Mouse (Mus musculus) hindbrain, embryonic 10.5 days (tissue): ENCODE measurements around the gene Asb4. TPM values are rescaled to one million over a fixed set of nuclear protein-coding genes. Genes with fewer than 3 reads are reported as not detected.

Experiments
- DNase-seq: peaks from one replicate; pipeline ENCODE4 v3.0.0-alpha.2; 2017; ENCODE audit warnings: low spot score
- H3K27ac ChIP-seq: fragments of 300-500 bp; sonication (generic); 2 replicates; pipeline ENCODE4 v1.5.1; 2016; ENCODE audit warnings: mild to moderate bottlenecking, moderate library complexity
- H3K27me3 ChIP-seq: fragments of 300-500 bp; sonication (generic); 2 replicates; pipeline ENCODE4 v1.6.1; 2016; ENCODE audit warnings: mild to moderate bottlenecking; ENCODE audit not compliant: poor library complexity, insufficient read depth, severe bottlenecking
- H3K36me3 ChIP-seq: fragments of 300-500 bp; sonication (generic); 2 replicates; pipeline ENCODE4 v1.6.1; 2016; ENCODE audit warnings: mild to moderate bottlenecking, moderate library complexity
- H3K4me1 ChIP-seq: fragments of 300-500 bp; sonication (generic); replicated peaks from 2 replicates; pipeline ENCODE4 v1.6.1; 2016; ENCODE audit warnings: mild to moderate bottlenecking
- H3K4me3 ChIP-seq: fragments of 300-500 bp; sonication (generic); 2 replicates; pipeline ENCODE4 v1.5.1; 2016; ENCODE audit warnings: mild to moderate bottlenecking, moderate library complexity
- H3K9me3 ChIP-seq: fragments of 300-500 bp; sonication (generic); 2 replicates; pipeline ENCODE4 v1.6.1; 2016; ENCODE audit warnings: mild to moderate bottlenecking, moderate library complexity
- WGBS: fragments of 180-500 bp; shearing (Covaris S2); methylation state at CpG from one replicate; pipeline ENCODE4 v1.1.7; 2016; 5-methylcytosine and 5-hydroxymethylcytosine counted together
- polyA plus RNA-seq: library from polyadenylated mRNA; unstranded; fragments of >200 nt; fragmentation: Nextera tagmentation; extraction: Ambion mirVana; gene quantifications from 2 replicates; pipeline ENCODE4 v1.2.1, GENCODE M21; 2016

Gene Asb4
- polyA plus RNA-seq, 1 experiment from 2014 or later: 24.3 TPM

DNA sequence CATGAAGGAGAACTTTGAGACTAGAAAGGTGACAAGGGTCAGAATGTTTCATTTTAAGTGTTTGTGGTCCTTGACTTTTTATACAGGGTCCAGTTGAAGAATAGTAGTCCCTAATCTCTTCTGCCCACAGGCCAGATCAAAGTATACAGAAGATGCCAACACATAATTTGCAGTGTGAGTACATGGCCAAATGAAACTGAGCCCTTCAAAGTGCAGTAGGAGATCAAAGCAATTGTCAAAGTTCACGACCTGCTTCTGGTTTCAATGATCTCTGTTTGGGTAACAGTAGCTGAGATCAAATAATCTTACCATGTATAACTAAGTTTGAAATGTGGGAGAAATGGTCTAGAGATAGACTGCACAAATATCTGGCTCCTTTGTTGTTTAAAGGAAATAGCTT, 90.8 kb downstream of the Asb4 start:
- H3K36me3 ChIP-seq: no peaks in the 10 kb centered on the region
- H3K9me3 ChIP-seq: no peaks in the 10 kb centered on the region
- H3K27me3 ChIP-seq: no peaks in the 10 kb centered on the region
- H3K4me3 ChIP-seq: no peak overlapping the region
- DNase-seq: no peak
- H3K27ac ChIP-seq: no peak overlapping the region
- 63% methylated on average over 1 of the region's 1 CpGs for WGBS
- no peaks in the 10 kb centered on the region for H3K4me1 ChIP-seq

- Histone ChIP-seq H3K27me3 (no peaks in the 10 kb centered on the region), H3K4me3 (no peak overlapping the region), H3K36me3 (no peaks in the 10 kb centered on the region), H3K27ac (no peak overlapping the region), H3K4me1 (no peaks in the 10 kb centered on the region), H3K9me3 (no peaks in the 10 kb centered on the region)
- DNase-seq: no peak
- 93% methylated on average over 2 of the region's 2 CpGs for WGBS
Observed at GRCm38 (mm10) chr6:5481066-5481465, 97.9 kb downstream of the Asb4 start.

DNA sequence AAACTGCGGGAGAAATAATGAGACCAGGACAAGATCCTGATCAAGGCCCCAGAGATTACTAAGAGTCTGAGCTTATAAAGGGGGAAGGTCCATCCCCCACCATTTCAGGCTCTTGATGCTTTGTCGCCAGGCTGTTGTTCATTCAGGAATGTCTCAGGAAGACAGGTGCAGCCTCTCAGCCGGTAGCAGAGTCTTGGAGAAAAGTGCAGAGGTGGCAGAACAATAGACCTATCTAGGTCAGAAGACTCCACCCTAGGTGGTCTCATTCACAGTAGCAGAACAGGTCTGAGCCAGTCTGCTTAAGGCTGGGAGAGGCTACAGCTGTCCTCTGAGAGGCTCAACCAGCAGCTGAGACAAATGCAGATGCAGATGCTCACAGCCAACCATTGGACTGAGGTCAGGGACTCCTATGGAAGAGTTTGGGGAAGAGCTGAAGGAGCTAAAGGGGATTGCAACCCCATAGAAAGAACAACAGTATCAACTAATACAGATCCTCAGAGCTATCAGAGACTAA, 99.1 kb downstream of the Asb4 start:
- H3K27ac ChIP-seq: no peak overlapping the region
- no peaks in the 10 kb centered on the region for H3K36me3 ChIP-seq
- no peaks in the 10 kb centered on the region for H3K4me1 ChIP-seq
- no peak for DNase-seq
- no peaks in the 10 kb centered on the region for H3K9me3 ChIP-seq
- H3K27me3 ChIP-seq: no peaks in the 10 kb centered on the region
- WGBS: 53% methylated on average over 3 of the region's 3 CpGs
- H3K4me3 ChIP-seq: no peak overlapping the region

Other genes starting within 250 kb of the Asb4 start
- not detected in 2 replicates for gene Pon1, start 189.4 kb upstream of the Asb4 start, polyA plus RNA-seq
- 5.8 and 6.4 TPM in 2 replicates for gene Pon3, start 127.1 kb upstream of the Asb4 start, polyA plus RNA-seq
- 32.1 and 32.4 TPM in 2 replicates for gene Pon2, start 84.9 kb upstream of the Asb4 start, polyA plus RNA-seq
- gene Pdk4, start 112.9 kb downstream of the Asb4 start, polyA plus RNA-seq: 0.65 and 0.98 TPM in 2 replicates